Mouse (Mus musculus) embryonic fibroblast, embryonic 13.5 days (primary cell): ENCODE data around the gene Klf13.

ENCODE experiments used
- CTCF ChIP-seq: IDR thresholded peaks from 2 replicates; pipeline ENCODE4 v1.5.1; 2011; ENCODE audit warnings: mild to moderate bottlenecking, control low read depth, low read length, moderate library complexity, borderline replicate concordance; ENCODE audit not compliant: insufficient read depth
- POLR2A ChIP-seq: IDR thresholded peaks from 2 replicates; pipeline ENCODE4 v1.6.1; 2011; ENCODE audit warnings: low read depth, mild to moderate bottlenecking, control low read depth, low read length, moderate library complexity

- TF ChIP-seq CTCF (no peak), POLR2A (no peak)
Observed at GRCm38 (mm10) chr7:63925413-63926360, 13.0 kb downstream of the Klf13 start.
